Mouse (Mus musculus): ENCODE data around the gene Rab26. TPM values are rescaled to one million over a fixed set of nuclear protein-coding genes. Genes with fewer than 3 reads are reported as not detected.

Rab26 gene
- polyA plus RNA-seq, 1 experiment from 2014 or later = 9.1 TPM

- no peak overlapping the region for H3K4me3 ChIP-seq (replicated peaks)
- no peak for ATAC-seq (ENCODE audit: low FRiP score)
- H3K9me3 ChIP-seq (replicated peaks) = no peaks in the 10 kb centered on the region
- H3K9ac ChIP-seq (replicated peaks) = 0 out of 2 replicates have a peak overlapping the region, but pooled peaks have one; percentile 14
- 44% methylated on average over 11 of the region's 11 CpGs for WGBS
- no peaks in the 10 kb centered on the region for H3K27me3 ChIP-seq (replicated peaks)
- peak overlapping the region; percentile 78 for H3K27ac ChIP-seq (replicated peaks)
- no peak overlapping the region for H3K4me2 ChIP-seq
- H3K36me3 ChIP-seq = no peaks in the 10 kb centered on the region
- H3K4me1 ChIP-seq = peaks cover 32% of the 10 kb centered on the region
Measured at GRCm38 (mm10) chr17:24485090-24485860, 48.7 kb downstream of the Rab26 start.

- no peak overlapping the region for H3K9ac ChIP-seq (replicated peaks)
- 49% methylated on average over 3 of the region's 3 CpGs for WGBS
- H3K4me3 ChIP-seq (replicated peaks) = no peak overlapping the region
- no peaks in the 10 kb centered on the region for H3K9me3 ChIP-seq (replicated peaks)
- no peaks in the 10 kb centered on the region for H3K27me3 ChIP-seq (replicated peaks)
- H3K4me2 ChIP-seq = no peak overlapping the region
- H3K36me3 ChIP-seq = no peaks in the 10 kb centered on the region
- peaks cover 27% of the 10 kb centered on the region for H3K4me1 ChIP-seq
- ATAC-seq (ENCODE audit: low FRiP score) = no peak
- H3K27ac ChIP-seq (replicated peaks) = no peak overlapping the region
Measured at GRCm38 (mm10) chr17:24483495-24483894, 50.5 kb downstream of the Rab26 start.

DNA sequence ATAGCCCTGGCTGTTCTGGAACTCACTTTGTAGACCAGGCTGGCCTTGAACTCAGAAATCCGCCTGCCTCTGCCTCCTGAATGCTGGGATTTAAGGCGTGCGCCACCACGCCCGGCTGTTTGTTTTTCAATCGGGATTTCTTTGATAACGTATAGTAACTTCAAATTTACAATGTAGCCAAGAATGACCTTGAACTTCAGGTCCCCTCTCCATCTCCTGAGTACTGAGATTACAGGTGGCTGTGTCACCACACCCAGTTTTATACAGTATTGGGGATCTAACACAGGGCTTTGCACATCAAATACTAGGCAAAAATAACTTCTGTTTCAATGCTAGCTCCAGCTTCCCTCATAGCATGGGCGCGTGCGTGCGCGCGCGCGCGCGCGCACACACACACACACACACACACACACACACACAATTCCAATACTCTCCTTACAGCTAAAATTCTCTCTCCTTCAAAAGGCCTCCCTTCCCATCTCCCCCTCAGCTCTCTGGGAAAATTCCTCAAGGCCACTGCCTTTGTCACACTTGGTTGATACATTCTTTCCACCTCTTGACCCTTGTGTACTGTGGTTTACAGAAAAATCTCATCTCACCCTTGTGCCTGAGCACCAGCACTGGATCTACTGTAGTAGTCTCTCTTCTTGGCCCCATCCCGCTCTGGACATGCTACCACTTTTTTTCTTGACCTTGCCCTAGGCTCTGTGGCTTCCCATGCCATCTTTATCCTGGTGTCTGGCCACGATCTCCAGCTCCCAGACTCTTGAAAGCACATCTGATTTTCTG, 52.8 kb downstream of the Rab26 start:
- no peak for ATAC-seq (ENCODE audit: low FRiP score)
- Histone ChIP-seq H3K27me3 (replicated peaks) (no peaks in the 10 kb centered on the region), H3K4me2 (no peak overlapping the region), H3K36me3 (peaks cover 13% of the 10 kb centered on the region), H3K4me1 (peaks cover 33% of the 10 kb centered on the region), H3K4me3 (replicated peaks) (no peak overlapping the region), H3K9me3 (replicated peaks) (no peaks in the 10 kb centered on the region), H3K9ac (replicated peaks) (no peak overlapping the region), H3K27ac (replicated peaks) (no peak overlapping the region)
- WGBS = 96% methylated on average over 20 of the region's 20 CpGs

- no peak for ATAC-seq (ENCODE audit: low FRiP score)
- Histone ChIP-seq H3K36me3 (peaks cover 22% of the 10 kb centered on the region), H3K4me1 (peaks cover 29% of the 10 kb centered on the region), H3K4me2 (no peak overlapping the region), H3K4me3 (replicated peaks) (no peak overlapping the region), H3K27me3 (replicated peaks) (no peaks in the 10 kb centered on the region), H3K9me3 (replicated peaks) (no peaks in the 10 kb centered on the region), H3K9ac (replicated peaks) (no peak overlapping the region), H3K27ac (replicated peaks) (peak overlapping the region; percentile 54)
- 61% methylated on average over 3 of the region's 3 CpGs for WGBS
Measured at GRCm38 (mm10) chr17:24480201-24480826, 53.7 kb downstream of the Rab26 start.

DNA sequence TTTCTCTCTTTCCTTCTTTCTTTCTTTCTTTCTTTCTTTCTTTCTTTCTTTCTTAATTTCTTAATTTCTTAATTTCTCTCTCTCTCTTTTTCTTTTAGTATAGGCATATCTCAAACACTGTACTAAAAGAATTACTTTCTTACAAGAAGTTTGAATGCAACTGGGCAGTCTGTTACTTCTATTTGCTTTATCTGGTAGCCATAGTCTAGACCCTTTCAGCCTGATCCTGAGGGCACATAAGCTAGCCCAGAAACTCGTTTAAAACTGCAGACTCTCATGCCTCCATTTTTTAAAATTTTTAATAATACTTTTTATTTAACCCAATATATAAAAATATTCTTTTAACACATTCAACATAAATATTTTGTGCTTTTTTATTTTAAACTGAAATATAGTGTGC, 54.6 kb downstream of the Rab26 start:
- Histone ChIP-seq H3K36me3 (peaks cover 27% of the 10 kb centered on the region), H3K4me1 (peaks cover 33% of the 10 kb centered on the region), H3K27me3 (replicated peaks) (no peaks in the 10 kb centered on the region), H3K9ac (replicated peaks) (no peak overlapping the region), H3K4me3 (replicated peaks) (peak overlapping the region; percentile 77), H3K9me3 (replicated peaks) (no peaks in the 10 kb centered on the region), H3K27ac (replicated peaks) (no peak overlapping the region), H3K4me2 (peak overlapping the region; percentile 62)
- no peak for ATAC-seq (ENCODE audit: low FRiP score)
- WGBS = 31% methylated on average over 1 of the region's 1 CpGs

DNA sequence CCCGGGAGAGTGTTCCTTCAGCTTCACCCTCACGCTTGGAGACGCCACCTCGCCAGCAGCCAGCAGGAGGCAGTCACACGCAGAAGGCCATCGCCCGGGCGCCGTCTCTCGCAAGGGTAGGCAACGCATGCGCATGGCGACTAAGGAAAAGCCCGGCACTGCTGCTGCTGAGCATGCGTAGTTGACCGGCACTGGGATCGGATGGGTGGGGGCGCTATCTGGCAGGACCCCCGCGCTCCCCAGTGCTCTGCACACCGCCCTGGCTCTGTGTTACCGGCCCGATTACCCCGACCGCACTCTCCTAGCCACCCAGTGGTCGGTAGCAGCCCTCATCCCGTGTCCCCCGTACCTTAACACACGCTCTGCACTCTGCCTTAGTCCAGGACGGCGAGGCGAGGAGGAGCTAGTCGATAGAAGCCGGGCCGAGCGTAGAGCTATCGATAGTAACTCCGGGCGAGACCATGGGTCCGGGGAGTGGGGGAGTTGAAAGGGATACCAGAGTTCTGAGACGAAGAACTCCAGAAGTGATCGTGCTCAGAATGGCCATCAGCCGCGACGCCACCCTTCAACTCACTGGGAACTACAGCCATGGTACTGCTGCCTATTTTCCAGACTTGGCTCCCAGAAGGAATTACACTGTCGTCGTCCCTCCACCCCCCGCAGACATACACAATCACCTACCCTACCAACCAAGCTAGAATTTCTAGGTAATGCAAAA, 55.2 kb downstream of the Rab26 start, which contains the start of gene Mlst8:
TSS of gene Mlst8 (minus strand) at position 416 of the 718 bp plus-strand sequence.
- H3K27me3 ChIP-seq (replicated peaks) = no peaks in the 10 kb centered on the region
- H3K9ac ChIP-seq (replicated peaks) = peak within 1 kb of the TSS; percentile 87
- peak within 1 kb of the TSS; percentile 77 for H3K4me3 ChIP-seq (replicated peaks)
- H3K9me3 ChIP-seq (replicated peaks) = no peaks in the 10 kb centered on the region
- under 1% methylated on average over 48 of the region's 48 CpGs for whole genome bisulfite sequencing
- H3K36me3 ChIP-seq = peaks cover 30% of the 10 kb centered on the region
- H3K4me1 ChIP-seq = peaks cover 38% of the 10 kb centered on the region
- H3K27ac ChIP-seq (replicated peaks) = peak within 1 kb of the TSS; percentile 98
- ATAC-seq (ENCODE audit: low FRiP score) = peak; percentile 92
- peak within 1 kb of the TSS; percentile 62 for H3K4me2 ChIP-seq

DNA sequence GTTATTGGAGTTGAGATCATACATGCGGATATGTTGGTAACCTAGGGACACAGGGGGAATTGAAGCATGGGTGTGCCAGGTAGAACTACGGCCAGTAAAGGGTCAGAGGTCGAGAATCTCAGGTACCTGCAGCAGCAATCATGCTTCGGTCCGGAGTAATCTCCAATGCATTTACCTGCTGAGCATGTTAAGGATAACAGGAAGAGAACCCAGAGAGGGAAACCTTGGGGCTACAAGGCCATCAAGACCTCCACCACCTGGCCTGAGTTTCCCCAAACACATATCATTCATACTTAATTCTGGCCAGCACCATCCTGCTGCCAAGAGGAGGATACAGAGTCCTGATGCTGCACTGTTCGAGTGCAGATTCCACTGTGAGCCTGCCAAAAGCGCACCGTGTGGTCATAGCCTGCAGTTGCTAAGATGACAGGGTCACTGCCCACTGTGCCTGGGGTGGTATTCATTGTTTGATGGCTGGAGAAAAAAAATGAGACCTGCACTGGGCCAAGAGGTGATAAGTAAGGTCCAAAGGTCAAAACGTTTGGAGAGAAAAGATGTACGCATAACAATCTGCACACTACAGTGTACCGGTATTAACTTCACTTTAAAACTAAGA, 55.9 kb downstream of the Rab26 start:
- ATAC-seq (ENCODE audit: low FRiP score) = 0 out of 2 replicates have a peak, but pooled peaks have one; percentile 15
- H3K9me3 ChIP-seq (replicated peaks) = no peaks in the 10 kb centered on the region
- H3K27me3 ChIP-seq (replicated peaks) = no peaks in the 10 kb centered on the region
- H3K9ac ChIP-seq (replicated peaks) = peak overlapping the region; percentile 87
- H3K4me1 ChIP-seq = peaks cover 45% of the 10 kb centered on the region
- H3K4me3 ChIP-seq (replicated peaks) = peak overlapping the region; percentile 77
- peak overlapping the region; percentile 98 for H3K27ac ChIP-seq (replicated peaks)
- peaks cover 35% of the 10 kb centered on the region for H3K36me3 ChIP-seq
- WGBS = 56% methylated on average over 11 of the region's 11 CpGs
- H3K4me2 ChIP-seq = peak overlapping the region; percentile 62

Other genes with a start within 250 kb of the Rab26 start
- gene Abca17, start 183.1 kb downstream of the Rab26 start, polyA plus RNA-seq (2015; fragmentation: Nextera tagmentation; extraction: Ambion mirVana) = 0.70 and 1.3 TPM in 2 replicates
- gene Abca3, start 182.3 kb downstream of the Rab26 start, polyA plus RNA-seq (2015; fragmentation: Nextera tagmentation; extraction: Ambion mirVana) = 25.5 and 29.4 TPM in 2 replicates
- 289 and 293 TPM in 2 replicates for gene Rnps1, start 119.6 kb downstream of the Rab26 start, polyA plus RNA-seq (2015; fragmentation: Nextera tagmentation; extraction: Ambion mirVana)
- 51.5 and 58.8 TPM in 2 replicates for gene Eci1, start 107.6 kb downstream of the Rab26 start, polyA plus RNA-seq (2015; fragmentation: Nextera tagmentation; extraction: Ambion mirVana)
- gene Dnase1l2, start 91.1 kb downstream of the Rab26 start, polyA plus RNA-seq (2015; fragmentation: Nextera tagmentation; extraction: Ambion mirVana) = 5.4 and 8.7 TPM in 2 replicates
- gene E4f1, start 63.9 kb downstream of the Rab26 start, polyA plus RNA-seq (2015; fragmentation: Nextera tagmentation; extraction: Ambion mirVana) = 46.3 and 49.5 TPM in 2 replicates
- 76.1 and 79.7 TPM in 2 replicates for gene Pgp, start 63.8 kb downstream of the Rab26 start, polyA plus RNA-seq (2015; fragmentation: Nextera tagmentation; extraction: Ambion mirVana)
- gene Bricd5, start 60.3 kb downstream of the Rab26 start, polyA plus RNA-seq (2015; fragmentation: Nextera tagmentation; extraction: Ambion mirVana) = 0.73 TPM in 1 of 2 replicates, not detected in the other
- 29.5 and 33.1 TPM in 2 replicates for gene Mlst8, start 55.1 kb downstream of the Rab26 start, polyA plus RNA-seq (2015; fragmentation: Nextera tagmentation; extraction: Ambion mirVana)
- gene Caskin1, start 45.6 kb downstream of the Rab26 start, polyA plus RNA-seq (2015; fragmentation: Nextera tagmentation; extraction: Ambion mirVana) = 42.7 and 53.4 TPM in 2 replicates
- 83.2 and 89.4 TPM in 2 replicates for gene Traf7, start 6.3 kb downstream of the Rab26 start, polyA plus RNA-seq (2015; fragmentation: Nextera tagmentation; extraction: Ambion mirVana)
- gene Pkd1, start 15.6 kb upstream of the Rab26 start, polyA plus RNA-seq (2015; fragmentation: Nextera tagmentation; extraction: Ambion mirVana) = 31.2 and 31.7 TPM in 2 replicates
- 60.6 and 68.8 TPM in 2 replicates for gene Tsc2, start 98.4 kb upstream of the Rab26 start, polyA plus RNA-seq (2015; fragmentation: Nextera tagmentation; extraction: Ambion mirVana)
- 8.3 and 10.0 TPM in 2 replicates for gene Nthl1, start 98.5 kb upstream of the Rab26 start, polyA plus RNA-seq (2015; fragmentation: Nextera tagmentation; extraction: Ambion mirVana)
- 60.2 and 65.7 TPM in 2 replicates for gene Slc9a3r2, start 116.1 kb upstream of the Rab26 start, polyA plus RNA-seq (2015; fragmentation: Nextera tagmentation; extraction: Ambion mirVana)
- 0.42 and 0.51 TPM in 2 replicates for gene Npw, start 124.2 kb upstream of the Rab26 start, polyA plus RNA-seq (2015; fragmentation: Nextera tagmentation; extraction: Ambion mirVana)
- 19.2 and 20.5 TPM in 2 replicates for gene Zfp598, start 135.5 kb upstream of the Rab26 start, polyA plus RNA-seq (2015; fragmentation: Nextera tagmentation; extraction: Ambion mirVana)
- 214 and 242 TPM in 2 replicates for gene Syngr3, start 155.7 kb upstream of the Rab26 start, polyA plus RNA-seq (2015; fragmentation: Nextera tagmentation; extraction: Ambion mirVana)
- 36.5 and 37.9 TPM in 2 replicates for gene Gfer, start 161.9 kb upstream of the Rab26 start, polyA plus RNA-seq (2015; fragmentation: Nextera tagmentation; extraction: Ambion mirVana)
- 1.9 and 3.9 TPM in 2 replicates for gene Noxo1, start 162.0 kb upstream of the Rab26 start, polyA plus RNA-seq (2015; fragmentation: Nextera tagmentation; extraction: Ambion mirVana)
- 55.6 and 66.5 TPM in 2 replicates for gene Tbl3, start 173.4 kb upstream of the Rab26 start, polyA plus RNA-seq (2015; fragmentation: Nextera tagmentation; extraction: Ambion mirVana)
- gene Rnf151, start 183.9 kb upstream of the Rab26 start, polyA plus RNA-seq (2015; fragmentation: Nextera tagmentation; extraction: Ambion mirVana) = 0.15 TPM in 1 of 2 replicates, not detected in the other
- gene Rps2, start 183.9 kb upstream of the Rab26 start, polyA plus RNA-seq (2015; fragmentation: Nextera tagmentation; extraction: Ambion mirVana) = 729 and 914 TPM in 2 replicates
- 302 and 304 TPM in 2 replicates for gene Ndufb10, start 190.3 kb upstream of the Rab26 start, polyA plus RNA-seq (2015; fragmentation: Nextera tagmentation; extraction: Ambion mirVana)
- gene Rpl3l, start 193.6 kb upstream of the Rab26 start, polyA plus RNA-seq (2015; fragmentation: Nextera tagmentation; extraction: Ambion mirVana) = 0.10 and 0.19 TPM in 2 replicates
- 23.2 and 24.4 TPM in 2 replicates for gene Msrb1, start 202.4 kb upstream of the Rab26 start, polyA plus RNA-seq (2015; fragmentation: Nextera tagmentation; extraction: Ambion mirVana)
- 0.37 and 0.38 TPM in 2 replicates for gene Hs3st6, start 218.8 kb upstream of the Rab26 start, polyA plus RNA-seq (2015; fragmentation: Nextera tagmentation; extraction: Ambion mirVana)